27 mouse cellular contexts compared by ENCODE assay signal in genomic region chr16:32506298-32506697, GRCm38 (mm10). TPM values are rescaled to one million over a fixed set of nuclear protein-coding genes. Genes with fewer than 3 reads are reported as not detected.
"Had no signal": no experiment of that assay in that cellular context is flagged by ENCODE, and none has a peak within 500 bp of the region (broad histone marks: within the 10 kb centered on the region; RNA-seq: fewer than 3 reads in every experiment).

No protein-coding gene starts in this region.

- H3K36me3 ChIP-seq: limb, embryonic 10.5 days; limb, embryonic 13.5 days; midbrain, embryonic 12.5 days; midbrain, embryonic 15.5 days; neural tube, embryonic 12.5 days; neural tube, embryonic 15.5 days had no signal

- H3K27me3 ChIP-seq: limb, embryonic 13.5 days; midbrain, embryonic 15.5 days had no signal

- H3K9me3 ChIP-seq: limb, embryonic 10.5 days; limb, embryonic 13.5 days; midbrain, embryonic 12.5 days; midbrain, embryonic 15.5 days; neural tube, embryonic 12.5 days; neural tube, embryonic 15.5 days had no signal

- ATAC-seq: lung, postnatal 0 days; midbrain, embryonic 15.5 days had no signal

- H3K4me2 ChIP-seq: limb, embryonic 13.5 days; lung, embryonic 14.5 days; midbrain, embryonic 12.5 days; midbrain, embryonic 15.5 days; neural tube, embryonic 12.5 days; neural tube, embryonic 15.5 days had no signal

- DNase-seq: kidney, adult 18-20 months; kidney, adult 9 months; kidney, postnatal 14 days; kidney, postnatal 4 days; lung, embryonic 14.5 days; right cerebral cortex, adult 18-20 months; right cerebral cortex, postnatal 14 days; right cerebral cortex, postnatal 4 days; thymus, adult 2 months; thymus, postnatal 14 days had no signal

- H3K27ac ChIP-seq: limb, embryonic 10.5 days; limb, embryonic 13.5 days; macrophage; midbrain, embryonic 12.5 days; midbrain, embryonic 15.5 days; neural tube, embryonic 12.5 days; neural tube, embryonic 15.5 days; stomach, postnatal 0 days had no signal

- H3K4me1 ChIP-seq: neural tube, embryonic 12.5 days had no signal

- H3K9ac ChIP-seq: limb, embryonic 13.5 days; lung, embryonic 14.5 days; midbrain, embryonic 12.5 days; midbrain, embryonic 15.5 days; neural tube, embryonic 12.5 days; neural tube, embryonic 15.5 days had no signal

- H3K4me3 ChIP-seq: limb, embryonic 10.5 days; limb, embryonic 13.5 days; midbrain, embryonic 12.5 days; midbrain, embryonic 15.5 days; neural tube, embryonic 12.5 days; neural tube, embryonic 15.5 days had no signal

RNA-seq across cellular contexts. Expression of gene Zdhhc19, which starts 10.2 kb away (rescaled TPM):
- total RNA-seq: layer of hippocampus, adult 18-20 months; layer of hippocampus, postnatal 14 days; left cerebral cortex, adult 18-20 months; left cerebral cortex, postnatal 25 days; liver, adult 2 months had no signal
- polyA plus RNA-seq: kidney, embryonic 16.5 days; limb, embryonic 10.5 days; limb, embryonic 13.5 days; liver, adult 2 months; lung, embryonic 14.5 days; lung, postnatal 0 days; macrophage; midbrain, embryonic 12.5 days; midbrain, embryonic 15.5 days; neural tube, embryonic 12.5 days; neural tube, embryonic 15.5 days; stomach, embryonic 14.5 days; stomach, postnatal 0 days; thymus, adult 2 months had no signal

RNA-seq across cellular contexts. Expression of gene Slc51a, which starts 18.6 kb away (rescaled TPM):
- total RNA-seq: layer of hippocampus, adult 18-20 months; layer of hippocampus, postnatal 14 days; left cerebral cortex, adult 18-20 months; left cerebral cortex, postnatal 25 days; liver, adult 2 months; megakaryocyte, adult 5-6 weeks had no signal
